17 mouse cellular contexts compared by ENCODE assay signal in genomic region chr1:38722155-38722554, GRCm38 (mm10).
"Had no signal": no experiment of that assay in that cellular context is flagged by ENCODE, and none has a peak within 500 bp of the region (broad histone marks: within the 10 kb centered on the region; RNA-seq: fewer than 3 reads in every experiment).

No protein-coding gene starts in this region.

- ATAC-seq: hindbrain, postnatal 0 days; intestine, embryonic 16.5 days; liver, embryonic 12.5 days had no signal

- DNase-seq: gastrocnemius, adult 2 months; gastrocnemius, postnatal 10 days; gastrocnemius, postnatal 25 days; heart, adult 2 months; heart, postnatal 14 days; heart, postnatal 36 days; kidney, adult 11 months; kidney, adult 2 months; kidney, adult 9 months; kidney, postnatal 14 days; kidney, postnatal 36 days; layer of hippocampus, adult 9-11 months; layer of hippocampus, postnatal 36 days; left cerebral cortex, postnatal 4 days had no signal
